Mouse (Mus musculus): ENCODE measurements around the gene Gtf3c1.

Gene Gtf3c1

DNA sequence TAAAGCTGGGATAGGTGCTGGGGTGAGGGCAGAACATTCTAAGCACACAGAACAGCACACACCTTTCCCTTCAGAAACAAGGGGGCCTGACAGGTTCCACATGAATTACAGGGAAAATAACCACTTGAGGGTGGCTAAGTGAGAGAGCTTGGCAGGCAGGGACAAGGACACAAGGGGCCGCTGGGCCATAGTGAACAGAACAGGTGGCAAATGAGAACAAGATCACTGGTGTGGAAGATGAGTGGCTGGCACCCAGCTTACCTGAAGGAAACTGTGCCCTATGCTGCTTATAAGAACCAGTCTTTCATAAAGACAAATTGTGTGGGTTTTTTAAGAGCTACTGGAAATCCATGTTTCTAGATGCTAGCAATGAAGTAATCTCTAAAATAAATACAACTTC is 4.8 kb downstream of the Gtf3c1 start:
- DNase-seq, result no peak

DNA sequence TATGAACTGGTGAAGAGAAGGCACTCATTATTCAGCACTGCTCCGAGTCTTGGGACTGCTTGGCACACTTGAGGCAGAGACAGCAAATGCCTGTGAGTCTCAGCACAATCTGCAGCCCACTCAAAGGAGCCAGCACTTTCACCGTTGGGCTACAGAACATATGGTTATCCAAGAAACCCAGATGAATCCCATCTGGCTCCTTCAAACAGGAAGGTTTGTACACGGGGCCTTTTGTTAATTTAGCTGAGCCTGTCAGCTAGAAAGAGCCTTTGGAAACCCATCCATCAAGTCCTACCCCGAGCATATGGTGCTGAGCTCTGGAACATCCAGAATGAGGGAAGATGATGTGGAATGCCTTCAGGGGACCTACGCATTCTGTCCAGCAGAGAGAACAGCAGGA is 13.5 kb downstream of the Gtf3c1 start:
- DNase-seq, result peak; percentile 58

DNA sequence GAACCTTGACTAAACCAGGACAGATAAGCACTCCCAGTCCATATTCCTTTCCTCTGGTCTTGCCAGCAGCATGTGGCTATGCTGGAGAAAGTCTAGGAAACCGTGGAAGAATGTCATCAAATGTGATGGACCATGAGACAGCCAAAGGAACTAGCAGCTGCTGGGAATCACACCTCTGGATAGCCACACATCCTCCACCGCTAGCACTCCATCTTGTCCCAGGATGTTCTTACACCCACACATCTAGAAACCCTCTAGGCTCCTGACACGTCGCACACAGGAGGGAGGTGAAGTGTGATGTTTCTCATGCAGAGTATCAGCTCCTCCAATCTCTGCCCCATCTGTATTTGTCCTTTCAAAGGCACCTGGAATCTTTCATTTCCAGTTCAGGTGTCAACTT is 17.1 kb downstream of the Gtf3c1 start:
- DNase-seq, result no peak

DNA sequence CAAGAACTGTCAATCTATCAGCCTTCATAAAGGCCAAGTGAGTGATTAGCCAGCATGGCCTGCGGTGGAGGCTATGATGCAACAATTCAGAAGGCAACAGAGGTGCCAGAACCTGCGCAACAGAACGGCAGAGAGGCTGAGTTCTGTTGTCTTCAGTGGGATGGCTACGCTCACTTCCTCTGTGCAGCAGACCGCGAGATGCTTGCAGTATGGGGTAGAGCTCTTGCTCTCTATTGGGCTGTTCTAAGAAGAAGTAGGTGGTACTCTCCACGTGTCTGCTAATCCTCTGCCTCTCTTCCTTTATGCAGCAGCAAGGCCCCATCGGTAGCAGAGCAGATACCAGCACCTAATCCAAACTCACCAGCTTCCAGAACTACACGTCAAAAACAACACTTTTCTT is 27.6 kb downstream of the Gtf3c1 start:
- DNase-seq, result no peak

DNA sequence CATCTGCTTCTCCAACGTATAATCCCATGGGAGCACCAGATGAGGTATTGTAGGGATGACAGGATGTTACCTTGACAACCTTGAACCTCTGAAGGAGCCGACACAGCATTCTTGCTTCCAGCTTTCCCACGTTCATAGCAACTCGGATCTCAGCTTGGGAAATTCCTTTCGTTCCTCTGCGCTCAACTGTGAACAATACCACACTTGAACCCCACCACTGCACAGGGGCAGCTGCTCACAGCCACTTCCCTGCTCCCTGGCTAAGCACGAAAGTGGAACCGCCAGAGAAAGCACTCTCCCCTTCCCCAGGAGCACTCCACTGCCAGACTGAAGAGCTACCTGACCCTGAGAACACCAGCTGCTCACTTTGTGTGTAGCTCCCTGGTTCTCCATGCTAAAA is 28.8 kb downstream of the Gtf3c1 start:
- DNase-seq, result no peak

DNA sequence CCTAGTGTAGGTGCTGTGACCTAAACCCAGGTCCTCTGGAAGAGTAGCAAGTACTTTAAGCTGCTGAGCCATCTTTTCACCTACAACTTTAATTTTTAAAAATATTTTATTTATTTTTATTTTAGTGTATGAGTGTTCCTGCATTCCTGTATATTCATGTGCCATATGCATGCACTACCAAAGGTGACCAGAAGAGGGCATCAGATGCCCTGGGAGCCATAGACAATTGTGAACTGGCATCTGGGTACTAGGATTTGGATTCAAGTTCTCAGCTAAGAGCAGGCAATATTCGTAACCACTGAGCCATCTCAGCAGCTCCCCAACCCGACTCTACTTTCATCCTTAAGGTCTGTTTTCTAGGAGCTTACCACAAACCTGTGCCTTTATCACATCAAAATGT is 32.7 kb downstream of the Gtf3c1 start:
- DNase-seq, result no peak

DNA sequence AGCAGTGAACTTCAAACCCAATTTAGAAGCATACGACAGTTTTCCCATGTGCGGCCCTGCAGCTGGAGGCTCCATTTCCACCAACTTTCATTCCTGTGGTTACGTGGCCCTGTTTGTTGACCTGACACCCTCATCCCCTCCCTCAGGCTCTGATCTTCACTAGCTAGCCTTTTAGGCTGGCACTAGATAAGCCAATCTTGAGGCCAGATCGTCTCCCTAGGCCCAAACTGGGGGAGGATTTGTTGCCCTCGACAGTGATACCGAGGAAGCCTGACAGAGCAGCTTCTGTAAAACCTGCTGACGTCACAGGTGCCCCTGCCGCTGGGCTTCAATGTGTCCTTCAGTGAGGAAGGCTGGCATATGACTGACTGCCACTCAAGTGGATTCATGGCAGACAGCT is 36.2 kb downstream of the Gtf3c1 start:
- no peak for DNase-seq

DNA sequence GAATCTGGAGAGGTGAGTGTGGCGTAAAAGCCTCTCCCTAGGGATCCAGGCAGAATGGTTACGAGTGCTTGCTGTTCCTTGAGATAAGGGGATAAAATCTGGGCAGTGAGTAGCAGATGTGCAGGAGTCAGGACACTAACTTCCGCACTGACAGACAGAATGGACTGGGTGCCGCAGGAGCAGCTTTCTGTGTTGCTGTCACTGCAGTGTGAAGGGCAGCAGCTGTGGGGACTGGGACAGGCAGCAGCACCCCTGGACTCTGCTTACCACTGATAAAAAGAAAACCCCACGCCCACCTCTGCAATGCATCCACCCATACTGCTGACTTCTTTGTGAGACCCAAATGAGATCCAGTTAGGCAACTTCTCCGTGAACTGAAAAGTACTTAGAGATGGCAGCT is 36.7 kb downstream of the Gtf3c1 start:
- no peak for DNase-seq

DNA sequence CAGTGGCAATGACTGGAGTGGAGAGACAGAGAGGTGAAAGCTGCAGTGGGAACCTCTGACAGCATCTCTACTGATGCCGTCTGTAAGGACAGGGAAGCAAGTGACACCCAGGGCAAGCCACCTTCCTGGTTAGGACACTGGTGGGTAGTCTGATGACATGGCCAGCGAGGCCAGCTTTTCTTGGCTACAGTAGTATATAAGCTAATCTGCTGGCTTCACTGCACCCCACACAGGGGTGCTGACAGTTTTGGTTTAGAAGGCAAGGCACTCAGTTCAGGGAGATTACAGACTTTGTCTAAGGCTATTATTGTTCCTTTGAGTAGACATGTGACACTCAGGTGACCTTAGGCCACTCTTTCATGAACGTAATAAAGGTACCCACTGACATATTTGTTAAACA is 43.9 kb downstream of the Gtf3c1 start:
- DNase-seq, result no peak

DNA sequence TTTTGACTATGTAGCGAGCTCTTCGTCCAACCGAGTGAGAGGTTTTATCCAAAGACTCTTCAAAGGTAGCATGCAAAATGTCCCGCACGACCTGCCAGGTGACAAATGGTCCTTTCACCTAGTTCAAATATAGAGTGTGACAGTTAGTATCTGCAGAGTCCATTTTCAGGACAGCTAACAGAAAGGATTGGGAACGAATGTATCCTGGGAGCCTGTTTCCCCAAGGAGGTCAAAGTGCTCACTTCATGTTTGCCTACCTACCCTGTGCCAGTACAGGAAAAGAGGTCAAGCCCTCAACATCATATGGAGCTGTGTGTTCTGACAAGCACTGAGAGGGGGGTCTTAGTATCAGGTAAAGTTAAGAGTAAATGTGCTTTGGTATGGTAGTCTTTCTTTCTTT is 50.1 kb downstream of the Gtf3c1 start:
- DNase-seq, result no peak

DNA sequence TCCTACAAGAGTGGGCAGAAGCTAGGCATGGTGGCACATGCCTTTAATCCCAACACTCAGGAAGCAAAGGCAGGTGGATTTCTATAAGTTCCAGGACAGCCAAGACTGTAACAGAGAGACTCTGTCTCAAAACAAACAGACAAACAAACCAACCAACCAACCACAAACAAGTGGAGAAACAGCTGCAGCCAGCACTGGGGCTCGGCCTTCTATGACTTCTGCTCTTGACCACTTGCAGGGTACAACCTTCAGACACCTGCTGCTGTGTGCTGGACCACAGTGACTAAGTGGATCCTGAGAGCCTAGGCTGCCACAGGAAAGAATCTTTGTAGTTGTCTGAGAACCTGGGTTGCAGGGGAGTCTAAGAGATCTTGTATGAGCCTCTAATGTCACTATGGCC is 58.6 kb downstream of the Gtf3c1 start:
- DNase-seq, result no peak

DNA sequence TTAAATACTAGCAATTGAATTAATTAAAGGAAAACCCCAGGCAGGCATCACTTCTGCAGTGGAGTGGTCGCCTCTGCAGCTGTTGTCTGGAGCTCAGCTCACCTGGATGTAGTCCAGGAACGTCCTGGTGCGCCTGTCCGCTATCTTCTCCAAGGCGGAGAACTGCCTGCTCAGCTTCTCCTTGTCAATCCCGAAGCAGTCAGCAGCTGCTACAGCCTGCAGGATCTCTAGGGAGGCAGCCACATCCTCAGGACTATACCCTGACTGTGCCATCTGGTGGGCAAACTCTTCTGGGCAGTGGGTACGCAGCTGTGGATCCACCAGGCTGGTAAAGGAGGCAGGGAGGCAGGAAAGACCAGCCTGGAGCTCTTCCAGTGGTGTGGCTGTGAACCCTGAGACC is 62.2 kb downstream of the Gtf3c1 start:
- no peak for DNase-seq

DNA sequence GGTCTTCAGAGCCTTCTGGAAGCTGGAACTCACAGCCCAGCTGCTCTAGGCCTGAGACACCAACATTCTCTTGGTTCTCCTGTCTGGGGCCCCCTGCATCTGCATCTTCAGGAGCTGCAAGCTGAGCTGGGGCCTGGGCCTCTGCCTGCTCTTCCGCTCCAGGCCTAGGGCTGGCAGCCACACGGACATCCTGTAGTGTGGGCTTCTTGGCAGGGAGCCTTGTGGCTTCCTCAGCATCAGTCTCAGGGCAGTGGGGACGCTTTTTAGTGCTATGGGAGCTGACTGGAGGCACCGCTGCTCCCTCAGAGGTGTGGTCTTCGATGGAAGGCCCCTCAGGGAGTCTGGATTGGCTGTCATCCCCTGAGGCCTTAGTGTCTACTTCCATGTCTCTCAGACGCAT is 63.7 kb downstream of the Gtf3c1 start:
- DNase-seq, result no peak

DNA sequence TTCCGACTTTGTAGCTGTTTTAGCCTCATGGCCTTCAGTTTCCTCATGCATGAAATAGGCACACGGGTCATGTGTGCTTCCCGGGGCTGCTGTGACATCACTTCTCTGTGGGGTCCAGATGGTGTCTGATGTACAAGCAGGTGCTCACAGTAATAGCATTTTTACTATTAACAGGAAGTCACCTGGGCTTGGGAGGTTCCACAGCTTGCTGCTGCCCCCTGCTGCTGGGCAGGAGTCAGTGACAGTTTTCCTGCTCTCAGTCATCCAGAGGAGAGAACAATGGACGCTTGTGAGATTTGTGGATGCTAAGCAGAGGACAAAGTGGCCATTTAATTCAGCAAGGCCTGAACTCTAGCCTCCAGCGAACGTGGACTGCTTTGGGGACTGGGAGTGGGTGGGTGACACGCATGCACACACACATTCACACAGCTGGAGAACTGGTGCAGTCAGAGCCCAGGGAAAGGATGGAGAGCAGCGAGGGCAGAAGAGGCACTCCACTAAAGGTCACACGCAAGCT is 68.7 kb downstream of the Gtf3c1 start:
- DNase-seq, result peak; percentile 77

DNA sequence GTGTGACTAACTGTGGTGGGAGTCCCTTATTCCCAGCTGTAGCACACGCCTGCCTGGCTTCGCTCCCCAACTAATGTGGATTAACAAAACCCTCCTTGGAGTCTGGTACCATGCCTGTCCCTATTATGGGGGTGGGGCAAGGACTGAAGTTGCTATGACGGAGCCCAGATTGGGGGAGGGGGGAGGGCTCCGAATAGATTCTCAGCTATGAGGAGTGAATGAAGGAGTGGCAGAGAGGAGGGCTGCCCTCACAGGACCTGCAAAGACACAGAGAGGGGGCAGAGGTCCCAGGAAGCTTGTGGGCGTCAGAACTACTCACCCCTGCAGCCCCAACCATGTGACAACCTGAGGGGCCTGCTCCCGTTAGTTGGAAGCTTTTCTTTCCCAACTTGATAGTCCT is 69.2 kb downstream of the Gtf3c1 start:
- DNase-seq, result no peak

DNA sequence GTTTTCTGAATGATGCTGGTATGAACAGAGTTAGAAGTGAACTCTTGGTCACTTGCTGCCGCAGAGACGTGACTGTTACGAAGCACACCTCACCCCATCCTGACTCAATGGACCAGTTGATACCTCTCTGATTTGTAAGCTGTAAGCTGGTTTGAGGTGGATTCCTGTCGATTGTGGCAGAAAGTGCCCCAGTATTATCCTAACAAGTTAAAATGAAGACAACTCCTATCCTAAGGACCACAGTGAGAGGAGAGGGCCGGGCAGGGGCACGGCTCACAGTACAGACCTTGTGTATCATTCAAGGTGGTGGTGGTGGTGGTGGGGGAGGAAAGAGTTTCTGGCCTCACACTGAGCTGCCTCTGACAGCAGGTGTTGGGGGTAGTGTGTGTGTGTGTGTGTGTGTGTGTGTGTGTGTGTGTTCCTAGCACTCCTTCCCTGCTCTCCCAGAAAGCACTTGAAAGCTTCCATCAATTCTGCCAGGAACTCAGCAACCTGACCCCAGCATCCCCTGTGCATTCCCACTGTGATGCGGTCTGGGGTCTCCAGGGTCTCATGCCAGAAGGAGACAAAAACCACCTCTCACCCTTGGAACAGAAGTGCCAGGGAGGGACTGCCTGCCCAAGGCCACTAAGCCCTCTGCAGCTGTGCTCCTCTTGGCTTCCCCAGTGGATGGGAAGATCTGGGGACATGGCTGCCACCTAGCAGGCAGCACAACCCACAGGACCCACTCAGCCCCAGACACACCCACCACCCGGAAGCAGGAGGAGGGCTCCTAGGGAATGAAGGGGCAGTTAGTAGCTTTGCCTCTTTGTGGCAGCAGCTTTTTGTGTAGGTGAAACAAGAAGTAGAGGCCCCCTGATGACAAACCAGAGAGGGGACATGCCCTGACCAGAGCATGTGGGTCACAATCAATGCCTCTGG is 70.1 kb downstream of the Gtf3c1 start:
- no peak for DNase-seq

DNA sequence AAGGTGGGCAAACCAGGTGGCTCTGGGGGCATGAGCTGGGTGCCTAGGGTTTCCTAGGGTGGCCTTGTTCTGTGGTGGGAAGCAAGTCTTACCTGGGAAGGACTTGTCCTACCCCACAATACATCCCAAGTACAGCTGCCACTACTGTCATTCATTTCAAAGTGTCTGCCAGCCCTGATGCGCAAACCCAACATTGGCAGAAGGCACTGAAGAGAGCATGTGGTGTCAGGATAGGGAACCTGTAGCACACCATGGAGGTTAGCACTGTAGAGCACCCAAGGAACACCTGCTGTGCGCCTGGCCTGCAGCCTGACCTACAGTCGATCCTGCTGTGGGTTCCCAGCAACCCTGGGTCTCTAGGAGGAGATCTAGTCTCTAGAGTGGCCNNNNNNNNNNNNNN is 76.6 kb downstream of the Gtf3c1 start:
- DNase-seq, result no peak

DNA sequence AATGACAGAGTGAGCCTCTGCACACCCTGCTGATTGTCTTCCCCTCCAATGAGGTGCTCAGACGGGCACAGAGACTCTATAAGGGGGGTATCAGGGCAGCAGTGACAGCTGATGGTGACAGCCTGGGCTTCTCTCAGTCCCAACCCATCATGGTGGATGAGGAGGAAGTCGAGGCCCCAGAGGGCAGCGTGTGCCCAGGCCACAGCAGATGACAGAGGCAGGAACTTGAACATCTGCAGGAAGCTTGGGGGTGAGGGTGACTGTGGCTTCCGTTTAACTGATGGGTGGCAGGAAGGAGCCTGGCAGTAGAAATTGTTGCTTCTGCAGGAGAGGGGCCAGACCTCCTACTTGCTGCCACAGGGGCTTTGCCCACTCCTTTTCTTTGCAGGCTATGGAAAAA is 77.3 kb downstream of the Gtf3c1 start:
- no peak for DNase-seq

DNA sequence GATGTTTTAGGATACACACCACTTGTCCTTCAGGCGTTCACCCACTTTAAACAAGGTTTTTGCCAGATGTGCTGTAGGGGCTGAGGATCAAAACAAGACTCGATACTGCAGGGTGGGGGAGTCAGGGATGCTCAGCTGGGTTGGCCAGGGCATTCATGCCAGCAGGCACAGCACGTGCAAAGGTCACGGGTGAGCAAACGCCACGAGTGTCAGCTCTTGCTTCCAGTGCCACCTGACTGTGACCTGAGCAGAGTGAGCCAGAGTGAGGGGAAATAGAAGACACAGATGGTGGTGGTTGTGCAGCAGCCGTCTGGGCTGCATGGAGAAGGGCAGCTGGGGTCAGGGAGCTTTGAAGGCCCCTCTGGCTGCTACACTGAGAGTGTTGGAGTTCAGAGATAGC is 81.8 kb downstream of the Gtf3c1 start:
- no peak for DNase-seq

DNA sequence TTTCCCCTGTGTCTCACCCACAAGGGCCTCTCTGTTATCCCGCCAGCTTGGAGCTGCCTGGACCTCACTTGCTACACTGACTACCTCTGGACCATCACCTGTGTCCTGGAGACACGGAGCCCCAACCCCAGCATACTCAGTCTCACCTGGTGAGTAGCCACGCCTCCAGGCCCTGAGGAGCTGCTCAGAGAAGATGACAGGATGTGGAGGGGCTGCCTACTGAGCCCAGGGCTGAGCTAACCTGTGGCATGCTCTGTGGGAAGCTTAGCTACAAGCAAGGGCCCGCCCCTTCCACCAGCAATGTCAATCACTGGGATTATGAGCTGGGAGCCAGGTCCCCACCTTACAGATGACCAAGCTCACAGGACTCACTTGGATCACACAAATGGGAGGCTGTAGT is 82.4 kb downstream of the Gtf3c1 start:
- no peak for DNase-seq

DNA sequence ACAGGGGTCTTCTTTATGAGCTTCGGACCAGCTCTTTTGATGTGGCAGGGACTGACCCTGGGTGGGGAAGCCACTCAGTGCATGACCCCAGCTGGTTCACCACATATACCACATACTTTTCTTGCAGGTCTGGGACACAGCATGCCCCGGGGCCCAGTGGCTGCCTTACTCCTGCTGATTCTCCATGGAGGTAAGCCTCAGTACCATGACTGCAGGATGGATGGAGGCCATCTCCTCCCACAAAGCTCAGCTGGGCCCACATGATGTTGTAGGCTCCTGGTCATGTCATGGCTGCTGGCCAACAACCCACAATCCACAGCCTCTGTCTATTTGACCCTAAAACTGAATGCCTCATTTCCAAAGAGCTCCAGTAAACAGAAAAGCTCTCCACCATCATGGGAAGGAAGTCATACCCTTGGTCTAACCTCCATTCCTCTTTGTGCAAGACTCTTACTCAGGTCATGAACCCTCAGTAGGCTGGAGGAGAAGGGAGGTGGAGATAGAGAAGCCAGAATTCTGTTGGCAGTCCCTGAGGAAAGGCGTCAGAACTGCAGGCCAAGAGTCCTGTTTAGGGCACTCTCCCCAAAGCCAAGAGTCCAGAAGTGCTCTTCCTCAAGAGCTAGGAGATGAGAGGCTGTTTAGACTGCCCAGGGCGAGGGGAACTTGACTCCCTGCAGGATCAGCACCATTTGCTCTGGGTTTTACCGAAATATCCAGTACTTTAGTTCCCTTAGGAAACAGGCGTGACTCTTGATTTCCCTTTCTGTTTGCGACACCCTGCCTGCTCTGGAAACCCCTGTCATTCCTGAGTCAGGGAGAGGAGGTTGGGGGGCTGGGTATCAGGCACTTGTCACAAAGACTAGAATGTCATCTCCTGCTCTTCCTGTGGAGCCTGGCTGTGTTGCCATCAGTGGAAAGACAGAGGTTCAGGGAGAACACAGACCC is 84.6 kb downstream of the Gtf3c1 start:
- DNase-seq, result no peak

DNA sequence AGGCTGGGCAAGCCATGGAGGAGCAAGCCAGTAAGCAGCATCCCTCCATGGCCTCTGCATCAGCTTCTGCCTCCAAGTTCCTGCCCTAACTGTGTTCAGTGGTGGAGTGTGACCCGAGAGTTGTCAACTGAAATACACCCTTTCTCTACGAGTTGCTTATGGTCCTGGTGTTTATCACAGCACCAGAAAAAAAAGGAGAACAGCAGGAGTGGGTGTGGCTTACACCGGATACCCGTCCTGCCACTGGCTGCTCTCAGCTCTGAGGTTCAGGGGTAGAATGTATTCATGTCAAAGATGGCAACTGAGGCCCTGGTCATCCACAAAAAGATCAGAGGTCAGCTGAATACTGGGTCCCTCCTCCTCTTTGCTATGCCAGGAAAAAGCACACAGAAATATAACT is 87.5 kb downstream of the Gtf3c1 start:
- no peak for DNase-seq

DNA sequence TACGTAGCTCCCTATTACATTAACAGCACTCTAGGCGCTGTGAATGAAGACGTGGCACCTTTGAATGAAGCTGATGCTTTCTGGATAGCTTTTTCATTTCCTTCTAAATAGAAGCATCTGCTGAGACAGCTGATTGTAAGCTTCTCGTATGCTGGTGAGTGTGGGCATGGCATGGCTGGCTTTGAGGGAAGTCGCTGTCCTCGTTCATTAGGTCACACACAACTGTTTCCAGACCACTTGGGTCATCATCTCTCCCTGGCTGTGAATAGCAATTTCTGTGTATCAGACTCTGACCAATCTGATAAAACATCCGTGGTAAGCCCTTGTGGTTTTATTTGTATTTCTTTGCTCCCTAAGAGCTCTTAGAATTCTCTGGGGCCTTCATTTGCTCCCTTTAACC is 89.6 kb downstream of the Gtf3c1 start:
- DNase-seq, result no peak

DNA sequence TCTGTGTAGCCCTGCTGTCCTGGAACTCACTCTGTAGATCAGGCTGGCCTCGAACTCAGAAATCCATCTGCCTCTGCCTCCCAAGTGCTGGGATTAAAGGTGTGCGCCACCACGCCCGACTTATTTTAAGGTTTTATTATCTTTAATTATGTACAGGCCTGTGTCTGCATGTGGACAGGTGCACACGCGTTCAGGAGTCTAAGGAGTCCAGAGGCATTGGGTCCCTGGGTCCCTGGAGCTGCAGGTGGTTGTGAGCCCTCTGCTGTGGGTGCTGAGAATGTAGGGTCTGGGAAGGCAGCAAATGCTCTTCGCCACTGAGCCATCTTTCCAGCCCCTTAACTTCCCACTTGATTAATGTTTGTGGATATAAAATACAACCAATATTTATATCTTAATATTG is 92.1 kb downstream of the Gtf3c1 start:
- DNase-seq, result no peak

Data from right cerebral cortex, postnatal 25 days (tissue).